Mouse (Mus musculus): ENCODE data around the gene Kirrel.

GRCm38 (mm10) chr3:87174769-87175437 is 356 bp upstream of the Kirrel start:
- 0 out of 2 replicates have a peak, but pooled peaks have one; percentile 16 for TF ChIP-seq CTCF (IDR thresholded peaks at IDR 0.05; ENCODE audit: low read depth)
- no peak for TF ChIP-seq EP300 (IDR thresholded peaks at IDR 0.05; ENCODE audit: low read depth)
